Mouse (Mus musculus) liver, adult 2 months (tissue): ENCODE data around the gene Begain.

Experiments used
- CTCF ChIP-seq: fragments of 200-500 bp; IDR thresholded peaks from 2 replicates; pipeline ENCODE4 v1.5.1; 2011; ENCODE audit warnings: low read depth, low read length, control low read depth
- POLR2A ChIP-seq: fragments of 200-500 bp; IDR thresholded peaks from 2 replicates; pipeline ENCODE4 v1.6.1; 2011; ENCODE audit warnings: low read length, control low read depth; ENCODE audit not compliant: insufficient read depth; ENCODE audit errors: extremely low read depth

DNA sequence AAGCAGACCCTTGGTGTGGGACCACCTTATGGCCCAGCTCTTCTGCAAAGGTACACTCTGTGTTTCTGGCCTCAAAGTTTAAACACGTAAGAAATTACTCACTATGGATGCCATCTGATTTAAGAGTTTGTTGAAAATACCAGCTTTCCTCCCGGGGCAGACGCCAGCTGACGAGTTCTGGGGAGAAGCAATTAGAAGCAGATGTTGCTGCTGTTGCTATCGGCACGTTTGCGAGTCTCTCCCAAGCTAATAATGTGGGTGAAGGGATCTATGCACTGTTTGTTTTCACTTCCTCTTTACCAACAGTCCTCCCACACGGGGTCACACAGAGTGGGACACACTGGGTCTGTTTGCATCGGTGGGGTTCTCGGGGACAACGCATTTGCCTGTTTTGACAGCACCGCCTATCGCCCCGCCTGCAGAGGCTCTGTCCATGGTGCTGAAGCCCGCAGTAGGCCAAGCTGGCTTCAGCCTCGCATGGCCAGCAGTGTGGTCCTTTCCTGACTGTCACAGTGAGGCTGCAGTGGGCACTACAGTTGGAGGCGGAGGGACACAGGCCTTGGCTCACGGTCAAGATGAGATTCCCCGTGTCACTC lies 73.5 kb downstream of the Begain start:
- TF ChIP-seq POLR2A = no peak
- no peak; the same call in 1 of the 2 replicates for TF ChIP-seq CTCF
